Mouse (Mus musculus) heart, adult 8-10 months (tissue): Measurements from ENCODE around the gene Pelp1. TPM values are rescaled to one million over a fixed set of nuclear protein-coding genes. Genes with fewer than 3 reads are reported as not detected.

Experiments used
- microRNA-seq: library from miRNA; unstranded; fragments of <30 nt; microRNA quantifications from one replicate; pipeline ENCODE4 v1.2.0, GENCODE M21; 2022
- total RNA-seq, 4 experiments: library from RNA; stranded (reverse); gene quantifications; 2 replicates each; pipeline ENCODE4 v1.2.4; 2022

Pelp1 gene
- total RNA-seq, 4 experiments from 2014 or later, result 19.1 to 23.0 (median 20.6) TPM

Small RNA genes lying within 50 kb of the gene (microRNA-seq; reads per million reads assigned to microRNA genes)
- gene Mir7115, result 2.2 reads per million

Other genes with a start within 250 kb of the Pelp1 start
- gene Slc16a11, start 197.3 kb downstream of the Pelp1 start, total RNA-seq, result 1 to 10 TPM in 1 of 4 experiments, under 1 TPM in 3; 0.38 to 2.8 (median 0.68) TPM
- 1 to 10 TPM; 2.5 to 3.6 (median 3.4) TPM for gene Slc16a13, start 189.0 kb downstream of the Pelp1 start, total RNA-seq
- gene Bcl6b, start 180.2 kb downstream of the Pelp1 start, total RNA-seq, result 10 to 100 TPM in 3 of 4 experiments, 1 to 10 TPM in 1; 5.9 to 22.0 (median 17.3) TPM
- gene 0610010K14Rik, start 172.1 kb downstream of the Pelp1 start, total RNA-seq, result 10 to 100 TPM; 22.2 to 31.6 (median 29.0) TPM
- 1 to 10 TPM; 1.2 to 2.7 (median 2.4) TPM for gene Gm21988, start 170.2 kb downstream of the Pelp1 start, total RNA-seq
- 100 to 1,000 TPM in 2 of 4 experiments, 10 to 100 TPM in 2; 91.2 to 119 (median 96.3) TPM for gene Rnasek, start 170.2 kb downstream of the Pelp1 start, total RNA-seq
- gene Alox12, start 154.7 kb downstream of the Pelp1 start, total RNA-seq, result 1 to 10 TPM; 2.6 to 4.0 (median 3.1) TPM
- gene Alox12e, start 87.4 kb downstream of the Pelp1 start, total RNA-seq, result not detected
- 10 to 100 TPM in 1 of 4 experiments, 1 to 10 TPM in 1, under 1 TPM in 2; 0.25 to 79.7 (median 1.2) TPM for gene Alox15, start 58.0 kb downstream of the Pelp1 start, total RNA-seq
- 10 to 100 TPM in 2 of 4 experiments, 1 to 10 TPM in 2; 9.0 to 10.9 (median 9.9) TPM for gene Arrb2, start 22.6 kb upstream of the Pelp1 start, total RNA-seq
- 10 to 100 TPM in 1 of 4 experiments, 1 to 10 TPM in 3; 5.9 to 10.6 (median 6.9) TPM for gene Med11, start 41.9 kb upstream of the Pelp1 start, total RNA-seq
- gene Zmynd15, start 49.4 kb upstream of the Pelp1 start, total RNA-seq, result 1 to 10 TPM; 1.1 to 2.7 (median 1.9) TPM
- gene Cxcl16, start 50.0 kb upstream of the Pelp1 start, total RNA-seq, result 10 to 100 TPM in 1 of 4 experiments, 1 to 10 TPM in 3; 8.4 to 10.3 (median 9.6) TPM
- gene Tm4sf5, start 95.2 kb upstream of the Pelp1 start, total RNA-seq, result 1 to 10 TPM in 3 of 4 experiments, under 1 TPM in 1; 0.49 to 2.2 (median 1.5) TPM
- gene Vmo1, start 104.6 kb upstream of the Pelp1 start, total RNA-seq, result not detected
- not detected for gene Gltpd2, start 109.2 kb upstream of the Pelp1 start, total RNA-seq
- 100 to 1,000 TPM; 218 to 249 (median 234) TPM for gene Psmb6, start 115.3 kb upstream of the Pelp1 start, total RNA-seq
- gene Gm40193, start 122.9 kb upstream of the Pelp1 start, total RNA-seq, result not detected
- gene Pld2, start 130.0 kb upstream of the Pelp1 start, total RNA-seq, result 1 to 10 TPM; 6.2 to 8.6 (median 8.2) TPM
- gene Mink1, start 152.8 kb upstream of the Pelp1 start, total RNA-seq, result 10 to 100 TPM; 47.8 to 52.8 (median 49.4) TPM
- not detected for gene 4930544D05Rik, start 205.8 kb upstream of the Pelp1 start, total RNA-seq
- not detected for gene Chrne, start 209.2 kb upstream of the Pelp1 start, total RNA-seq
- gene Gp1ba, start 229.1 kb upstream of the Pelp1 start, total RNA-seq, result under 1 TPM; 0.31 to 0.55 (median 0.54) TPM
- 10 to 100 TPM; 53.0 to 67.3 (median 58.7) TPM for gene Rnf167, start 237.2 kb upstream of the Pelp1 start, total RNA-seq
- gene Slc25a11, start 237.4 kb upstream of the Pelp1 start, total RNA-seq, result 100 to 1,000 TPM; 640 to 724 (median 656) TPM
- gene Pfn1, start 244.6 kb upstream of the Pelp1 start, total RNA-seq, result 100 to 1,000 TPM; 243 to 295 (median 274) TPM
- gene Eno3, start 247.2 kb upstream of the Pelp1 start, total RNA-seq, result 1,000 to 10,000 TPM; 1,693 to 1,917 (median 1,770) TPM